Mouse (Mus musculus) liver, adult 2 months (tissue): ENCODE results near the gene Ccdc73.

Experiments
- CTCF ChIP-seq: fragments of 200-500 bp; IDR thresholded peaks from 2 replicates; pipeline ENCODE4 v1.5.1; 2011; ENCODE audit warnings: low read depth, low read length, control low read depth
- POLR2A ChIP-seq: fragments of 200-500 bp; IDR thresholded peaks from 2 replicates; pipeline ENCODE4 v1.6.1; 2011; ENCODE audit warnings: low read length, control low read depth; ENCODE audit not compliant: insufficient read depth; ENCODE audit errors: extremely low read depth

- TF ChIP-seq POLR2A (no peak), CTCF (no peak)
These were observed 41.4 kb upstream of the Ccdc73 start for GRCm38 (mm10) chr2:104826191-104826590.
